Mouse (Mus musculus) neural tube, embryonic 14.5 days (tissue): ENCODE results near the gene Arvcf. TPM values are rescaled to one million over a fixed set of nuclear protein-coding genes. Genes with fewer than 3 reads are reported as not detected.

ENCODE experiments used
- ATAC-seq: fragments of 200-750 bp; cut with Nextera tagmentation; 2 replicates; pipeline ENCODE4 v1.8.0; 2017; ENCODE audit warnings: low read depth, mild to moderate bottlenecking, moderate TSS enrichment, moderate library complexity
- H3K27ac ChIP-seq: fragments of 300-500 bp; sonication (generic); 2 replicates; pipeline ENCODE4 v1.5.1; 2014; ENCODE audit warnings: low read depth, mild to moderate bottlenecking, control low read depth, low read length, moderate library complexity, mixed read lengths
- H3K27me3 ChIP-seq: fragments of 300-500 bp; sonication (generic); 2 replicates; pipeline ENCODE4 v1.6.1; 2014; ENCODE audit warnings: low read length; ENCODE audit not compliant: control insufficient read depth, insufficient read depth
- H3K36me3 ChIP-seq: fragments of 300-500 bp; sonication (generic); 2 replicates; pipeline ENCODE4 v1.6.1; 2014; ENCODE audit warnings: low read length, mixed read lengths; ENCODE audit not compliant: control insufficient read depth, insufficient read depth
- H3K4me1 ChIP-seq: fragments of 300-500 bp; sonication (generic); 2 replicates; pipeline ENCODE4 v1.6.1; 2014; ENCODE audit warnings: low read length; ENCODE audit not compliant: control insufficient read depth, insufficient read depth
- H3K4me2 ChIP-seq: fragments of 300-500 bp; sonication (generic); 2 replicates; pipeline ENCODE4 v1.6.1; 2014; ENCODE audit warnings: mild to moderate bottlenecking, low read depth, low read length, control low read depth
- H3K4me3 ChIP-seq: fragments of 300-500 bp; sonication (generic); 2 replicates; pipeline ENCODE4 v1.5.1; 2014; ENCODE audit warnings: low read depth, low read length, control low read depth, mixed read lengths
- H3K9ac ChIP-seq: fragments of 300-500 bp; sonication (generic); replicated peaks from 2 replicates; pipeline ENCODE4 v1.6.1; 2014; ENCODE audit warnings: low read depth, mild to moderate bottlenecking, control low read depth, low read length, mixed read lengths
- H3K9me3 ChIP-seq: fragments of 300-500 bp; sonication (generic); 2 replicates; pipeline ENCODE4 v1.6.1; 2016; ENCODE audit warnings: low read length; ENCODE audit not compliant: control insufficient read depth
- WGBS: fragments of 180-500 bp; shearing (Covaris S2); extraction: QIAGEN DNeasy Blood & Tissue Kit; methylation state at CpG from one replicate; pipeline ENCODE4 v1.1.7; 2014; 5-methylcytosine and 5-hydroxymethylcytosine counted together
- polyA plus RNA-seq: library from polyadenylated mRNA; unstranded; fragments of >200 nt; fragmentation: Nextera tagmentation; extraction: Ambion mirVana; gene quantifications from 2 replicates; pipeline ENCODE4 v1.2.1, GENCODE M21; 2014

Arvcf gene
- polyA plus RNA-seq, 1 experiment from 2014 or later = 60.2 TPM

DNA sequence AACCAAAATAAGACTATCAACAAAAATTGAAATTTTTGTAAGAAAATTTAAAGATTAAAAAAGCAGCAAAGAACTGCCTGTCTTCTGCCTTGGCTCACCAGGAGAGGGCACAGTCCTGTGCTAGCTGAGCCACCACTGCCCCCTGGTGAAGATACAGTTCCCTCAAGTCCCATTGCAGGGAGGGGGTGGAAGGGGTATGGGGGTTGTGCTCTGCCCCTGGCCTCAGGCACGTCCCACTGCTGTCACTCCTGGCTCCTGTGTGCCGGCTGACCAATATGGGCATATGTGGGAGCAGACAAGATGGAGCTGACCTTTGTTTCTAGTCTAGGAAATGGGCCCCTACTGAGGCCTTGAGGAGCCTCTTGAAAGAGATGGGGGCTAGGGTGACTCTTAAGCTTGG, 58.3 kb downstream of the Arvcf start:
- Histone ChIP-seq H3K27ac (no peak overlapping the region), H3K4me3 (no peak overlapping the region), H3K36me3 (peaks cover 47% of the 10 kb centered on the region), H3K9ac (no peak overlapping the region), H3K27me3 (no peaks in the 10 kb centered on the region), H3K9me3 (no peaks in the 10 kb centered on the region), H3K4me2 (no peak overlapping the region), H3K4me1 (peaks cover 3% of the 10 kb centered on the region; the same call in 1 of the 2 replicates)
- 10% methylated on average over 2 of the region's 2 CpGs for WGBS
- ATAC-seq = peak; percentile 48; the same call in 1 of the 2 replicates

DNA sequence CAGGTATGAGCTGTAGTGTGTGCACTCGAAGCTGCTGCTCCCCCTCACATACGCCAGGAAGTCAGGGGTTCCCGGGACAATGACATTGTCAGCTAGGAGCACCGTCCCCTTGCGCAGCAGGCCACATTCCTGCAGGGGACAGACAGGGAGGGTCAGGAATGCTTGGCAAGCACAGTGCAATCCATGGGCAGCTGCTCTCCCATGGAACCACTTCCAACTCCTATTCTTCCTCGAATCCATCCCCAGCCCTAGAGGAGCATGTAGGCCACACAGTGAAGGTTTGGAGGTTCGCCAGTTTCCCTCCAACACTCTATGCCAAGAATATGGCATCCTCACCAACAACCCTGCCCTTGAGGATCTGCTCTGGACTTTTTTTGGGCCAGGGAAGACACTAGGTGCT, 59.9 kb downstream of the Arvcf start:
- Histone ChIP-seq H3K4me1 (peaks cover 7% of the 10 kb centered on the region; the same call in 1 of the 2 replicates), H3K9me3 (no peaks in the 10 kb centered on the region), H3K27me3 (no peaks in the 10 kb centered on the region), H3K4me2 (no peak overlapping the region), H3K9ac (no peak overlapping the region), H3K27ac (no peak overlapping the region), H3K4me3 (no peak overlapping the region), H3K36me3 (peaks cover 31% of the 10 kb centered on the region)
- 60% methylated on average over 7 of the region's 7 CpGs for WGBS
- ATAC-seq = no peak

GRCm38 (mm10) chr16:18409776-18410175, 61.8 kb downstream of the Arvcf start:
- Histone ChIP-seq H3K4me2 (no peak overlapping the region), H3K27me3 (no peaks in the 10 kb centered on the region), H3K4me3 (no peak overlapping the region), H3K9me3 (no peaks in the 10 kb centered on the region), H3K27ac (no peak overlapping the region), H3K4me1 (peaks cover 7% of the 10 kb centered on the region; the same call in 1 of the 2 replicates), H3K36me3 (peaks cover 13% of the 10 kb centered on the region), H3K9ac (no peak overlapping the region)
- WGBS = 76% methylated on average over 4 of the region's 4 CpGs
- peak; percentile 3; the same call in 1 of the 2 replicates for ATAC-seq

GRCm38 (mm10) chr16:18410418-18410817, 62.4 kb downstream of the Arvcf start:
- no peak overlapping the region for H3K4me2 ChIP-seq
- H3K36me3 ChIP-seq = peaks cover 7% of the 10 kb centered on the region
- H3K4me1 ChIP-seq = peaks cover 7% of the 10 kb centered on the region; the same call in 1 of the 2 replicates
- no peak overlapping the region for H3K9ac ChIP-seq
- no peak overlapping the region for H3K4me3 ChIP-seq
- no peak for ATAC-seq
- no peaks in the 10 kb centered on the region for H3K9me3 ChIP-seq
- H3K27ac ChIP-seq = no peak overlapping the region
- H3K27me3 ChIP-seq = no peaks in the 10 kb centered on the region
- 87% methylated on average over 5 of the region's 5 CpGs for WGBS

GRCm38 (mm10) chr16:18411026-18411649, 63.2 kb downstream of the Arvcf start:
- WGBS = 54% methylated on average over 13 of the region's 13 CpGs
- Histone ChIP-seq H3K9ac (no peak overlapping the region), H3K9me3 (no peaks in the 10 kb centered on the region), H3K27me3 (no peaks in the 10 kb centered on the region), H3K27ac (0 out of 2 replicates have a peak overlapping the region, but pooled peaks have one; percentile 22), H3K4me3 (no peak overlapping the region), H3K4me2 (no peak overlapping the region), H3K4me1 (peaks cover 7% of the 10 kb centered on the region; the same call in 1 of the 2 replicates), H3K36me3 (no peaks in the 10 kb centered on the region)
- ATAC-seq = peak; percentile 13; the same call in 1 of the 2 replicates

GRCm38 (mm10) chr16:18411802-18412476, 64.0 kb downstream of the Arvcf start:
- H3K4me3 ChIP-seq = no peak overlapping the region
- WGBS = 83% methylated on average over 12 of the region's 12 CpGs
- no peaks in the 10 kb centered on the region for H3K9me3 ChIP-seq
- H3K27me3 ChIP-seq = no peaks in the 10 kb centered on the region
- 0 out of 2 replicates have a peak, but pooled peaks have one; percentile 6 for ATAC-seq
- no peak overlapping the region for H3K27ac ChIP-seq
- peaks cover 7% of the 10 kb centered on the region; the same call in 1 of the 2 replicates for H3K4me1 ChIP-seq
- H3K36me3 ChIP-seq = no peaks in the 10 kb centered on the region
- H3K4me2 ChIP-seq = no peak overlapping the region
- H3K9ac ChIP-seq = no peak overlapping the region

GRCm38 (mm10) chr16:18413032-18413816, 65.2 kb downstream of the Arvcf start:
- Histone ChIP-seq H3K27me3 (no peaks in the 10 kb centered on the region), H3K9me3 (no peaks in the 10 kb centered on the region), H3K27ac (no peak overlapping the region), H3K36me3 (no peaks in the 10 kb centered on the region), H3K4me1 (peaks cover 7% of the 10 kb centered on the region; the same call in 1 of the 2 replicates), H3K9ac (no peak overlapping the region), H3K4me3 (no peak overlapping the region), H3K4me2 (no peak overlapping the region)
- ATAC-seq = no peak
- 93% methylated on average over 7 of the region's 7 CpGs for WGBS

- H3K27me3 ChIP-seq = no peaks in the 10 kb centered on the region
- no peak overlapping the region for H3K9ac ChIP-seq
- no peak overlapping the region for H3K4me3 ChIP-seq
- H3K27ac ChIP-seq = peak overlapping the region; percentile 52; the same call in 1 of the 2 replicates
- no peaks in the 10 kb centered on the region for H3K9me3 ChIP-seq
- 58% methylated on average over 18 of the region's 18 CpGs for WGBS
- H3K36me3 ChIP-seq = no peaks in the 10 kb centered on the region
- ATAC-seq = no peak; the same call in 1 of the 2 replicates
- H3K4me1 ChIP-seq = peaks cover 7% of the 10 kb centered on the region; the same call in 1 of the 2 replicates
- H3K4me2 ChIP-seq = no peak overlapping the region
These were observed 68.2 kb downstream of the Arvcf start for GRCm38 (mm10) chr16:18416094-18416761.
